Mouse (Mus musculus): ENCODE data around the gene Rnf11. TPM values are rescaled to one million over a fixed set of nuclear protein-coding genes. Genes with fewer than 3 reads are reported as not detected.
A peak's percentile ranks its signal among the peaks of the same experiment; 100 is the strongest.

Gene Rnf11
- total RNA-seq, 2 experiments from 2014 or later, result 104 to 106 TPM

DNA sequence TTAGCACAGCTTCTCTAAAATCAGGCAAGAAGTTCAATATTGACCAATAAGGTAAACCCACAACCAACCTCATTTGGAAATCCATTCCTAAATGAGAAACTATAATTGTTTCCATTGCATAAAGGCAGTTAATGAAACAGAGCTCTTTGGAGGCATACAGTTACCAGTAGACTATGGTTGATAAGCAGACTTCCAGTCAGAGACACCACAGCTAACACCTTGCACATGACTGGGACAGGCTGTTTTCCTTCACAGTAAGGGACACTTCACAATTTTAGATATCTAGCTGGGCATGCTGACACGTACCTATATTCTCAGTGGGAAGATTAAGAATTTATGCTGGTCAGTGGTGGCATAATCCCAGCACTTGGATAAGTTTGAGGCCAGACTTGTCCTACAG lies 38.6 kb downstream of the Rnf11 start:
- intact Hi-C loops (cut with DNase I), result no loop called here
- no peak for DNase-seq (ENCODE audit: low spot score)

DNA sequence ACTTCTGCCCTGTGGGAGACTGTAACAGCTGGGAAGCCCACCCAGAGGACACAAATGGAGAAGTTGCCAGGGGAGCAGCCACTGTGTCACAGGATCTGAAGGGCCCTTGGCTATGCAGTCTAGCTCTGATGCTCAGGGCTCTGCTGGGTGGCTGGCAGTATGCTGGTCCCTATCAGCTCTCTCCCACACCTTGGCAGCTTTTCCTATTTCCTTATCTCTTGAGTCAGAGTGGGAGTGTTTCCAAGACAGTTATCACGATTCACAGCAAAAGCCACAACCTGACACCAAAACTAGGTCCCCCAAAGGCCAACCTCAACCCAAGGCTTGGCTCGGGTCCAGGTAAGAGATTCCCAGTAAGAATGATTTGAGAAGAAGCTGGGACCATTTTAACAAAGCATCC lies 39.1 kb downstream of the Rnf11 start:
- no peak for DNase-seq (ENCODE audit: low spot score)
- intact Hi-C loops (cut with DNase I), result no loop called here

DNA sequence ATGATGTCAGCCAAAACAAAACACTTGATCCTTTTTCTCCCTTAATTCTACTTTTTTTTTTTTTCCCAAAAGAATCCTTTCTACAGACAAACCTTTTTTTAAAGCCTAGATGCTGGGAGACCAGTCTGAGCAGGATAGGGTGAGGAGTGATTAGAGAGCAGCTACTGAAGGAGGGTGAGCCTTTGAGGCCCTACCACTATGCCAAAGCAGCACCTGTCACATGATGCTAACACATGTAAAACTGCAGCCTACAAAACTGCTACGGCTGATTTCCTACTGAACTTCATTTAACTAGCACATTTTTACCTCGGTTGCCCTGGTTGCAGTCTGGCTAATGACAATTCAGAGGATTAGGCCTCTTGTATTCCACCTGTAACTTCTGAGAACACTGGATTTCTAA lies 39.6 kb downstream of the Rnf11 start:
- no peak for DNase-seq (ENCODE audit: low spot score)
- intact Hi-C loops (cut with DNase I), result loop anchor here (5.0 kb wide), 1 partner anchor 282 kb away; no protein-coding TSS in a partner anchor

DNA sequence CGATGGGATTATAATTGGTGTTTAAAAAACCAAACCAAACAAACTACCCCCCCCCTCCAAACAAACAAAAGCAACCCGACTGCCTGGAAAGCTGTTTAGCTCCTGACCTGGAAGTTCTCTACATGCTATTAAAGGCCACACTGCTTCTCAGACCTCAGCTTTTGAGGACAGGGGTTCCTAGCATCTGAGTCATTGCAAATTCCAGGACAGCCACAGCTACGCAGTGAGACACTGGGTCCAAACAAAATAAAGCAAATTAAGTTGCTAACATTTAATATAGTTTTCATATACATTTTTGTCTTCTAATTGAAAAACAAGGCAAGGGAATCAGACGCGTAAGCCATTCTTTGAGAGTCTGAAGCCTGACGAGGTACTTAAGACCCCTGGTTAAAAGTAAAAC lies 40.1 kb downstream of the Rnf11 start:
- no peak for DNase-seq (ENCODE audit: low spot score)
- intact Hi-C loops (cut with DNase I), result loop anchor here (5.0 kb wide), 1 partner anchor 283 kb away; no protein-coding TSS in a partner anchor

DNA sequence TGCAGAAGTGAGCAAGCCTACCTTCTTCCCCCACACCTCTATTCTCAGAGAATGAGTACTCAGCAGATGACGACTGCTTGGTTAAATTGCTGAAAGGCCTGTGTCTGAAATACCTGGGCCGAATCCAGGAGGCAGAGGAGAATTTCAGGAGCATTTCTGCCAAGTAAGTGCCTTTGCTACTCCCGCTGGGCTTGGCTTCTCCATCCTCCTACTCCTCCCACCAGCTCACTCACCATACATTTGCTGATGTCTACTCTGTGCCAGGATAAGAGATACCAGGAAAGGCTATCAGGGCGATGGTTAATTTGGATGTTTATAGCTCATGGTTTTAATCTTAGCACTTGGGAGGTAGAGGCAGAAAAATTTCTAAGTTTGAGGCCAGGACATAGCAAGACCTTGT lies 41.9 kb downstream of the Rnf11 start:
- no peak for DNase-seq (ENCODE audit: low spot score)
- intact Hi-C loops (cut with DNase I), result loop anchor here (2.0 to 5.0 kb wide), 2 partner anchors 36 to 285 kb away; no protein-coding TSS in a partner anchor

GRCm38 (mm10) chr4:109442126-109442525 lies 42.4 kb downstream of the Rnf11 start:
- no peak for DNase-seq (ENCODE audit: low spot score)
- intact Hi-C loops (cut with DNase I), result loop anchor here (2.0 to 5.0 kb wide), 2 partner anchors 37 to 285 kb away; no protein-coding TSS in a partner anchor

DNA sequence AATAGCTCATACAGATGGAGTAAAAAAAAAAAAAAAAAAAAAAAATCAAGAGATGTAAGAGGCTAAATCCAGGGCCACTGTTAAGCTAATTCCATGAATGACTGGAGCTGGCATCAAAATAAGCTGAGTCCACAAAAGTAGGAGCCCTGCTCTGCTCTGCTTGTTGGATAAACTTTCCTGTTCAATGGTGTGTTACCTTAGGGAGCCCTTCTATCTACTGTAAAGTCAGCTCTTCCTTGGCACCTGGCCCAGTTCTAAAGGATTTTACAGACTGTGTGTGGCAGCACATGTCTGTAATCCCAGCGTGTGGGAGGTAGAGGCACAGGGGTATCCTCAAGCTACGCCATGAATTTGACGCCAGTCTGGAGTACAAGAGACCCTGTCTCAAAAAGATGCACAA lies 43.5 kb downstream of the Rnf11 start:
- no peak for DNase-seq (ENCODE audit: low spot score)
- intact Hi-C loops (cut with DNase I), result loop anchor here (5.0 kb wide), 1 partner anchor 286 kb away; no protein-coding TSS in a partner anchor

GRCm38 (mm10) chr4:109440381-109440780 lies 44.1 kb downstream of the Rnf11 start:
- no peak for DNase-seq (ENCODE audit: low spot score)
- intact Hi-C loops (cut with DNase I), result loop anchor here (5.0 kb wide), 1 partner anchor 287 kb away; no protein-coding TSS in a partner anchor

GRCm38 (mm10) chr4:109439825-109440248 lies 44.7 kb downstream of the Rnf11 start:
- intact Hi-C loops (cut with DNase I), result loop anchor here (2.0 to 10.0 kb wide), 3 partner anchors 65 to 287 kb away; no protein-coding TSS in a partner anchor
- no peak for DNase-seq (ENCODE audit: low spot score)

DNA sequence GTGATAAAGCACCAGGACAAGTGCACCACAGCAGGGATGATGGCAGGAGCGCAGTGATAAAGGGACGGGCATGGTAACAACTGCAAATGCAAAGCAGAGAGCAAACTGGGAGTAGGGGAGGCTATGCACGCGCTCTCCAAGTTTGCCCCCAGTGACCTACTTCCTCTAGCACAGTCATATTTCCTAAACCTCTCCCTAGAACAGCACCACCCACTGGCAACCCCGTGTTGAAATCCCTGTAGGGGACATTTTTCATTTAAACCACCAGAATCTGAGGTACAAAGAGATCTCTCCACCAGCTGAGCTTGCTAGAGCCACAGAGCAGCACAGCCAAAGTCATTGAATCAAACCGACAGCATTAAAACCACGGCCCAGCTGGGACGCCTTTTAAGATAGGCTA lies 45.4 kb downstream of the Rnf11 start:
- intact Hi-C loops (cut with DNase I), result loop anchor here (2.0 to 10.0 kb wide), 2 partner anchors 66 to 266 kb away; no protein-coding TSS in a partner anchor
- DNase-seq (ENCODE audit: low spot score), result no peak

DNA sequence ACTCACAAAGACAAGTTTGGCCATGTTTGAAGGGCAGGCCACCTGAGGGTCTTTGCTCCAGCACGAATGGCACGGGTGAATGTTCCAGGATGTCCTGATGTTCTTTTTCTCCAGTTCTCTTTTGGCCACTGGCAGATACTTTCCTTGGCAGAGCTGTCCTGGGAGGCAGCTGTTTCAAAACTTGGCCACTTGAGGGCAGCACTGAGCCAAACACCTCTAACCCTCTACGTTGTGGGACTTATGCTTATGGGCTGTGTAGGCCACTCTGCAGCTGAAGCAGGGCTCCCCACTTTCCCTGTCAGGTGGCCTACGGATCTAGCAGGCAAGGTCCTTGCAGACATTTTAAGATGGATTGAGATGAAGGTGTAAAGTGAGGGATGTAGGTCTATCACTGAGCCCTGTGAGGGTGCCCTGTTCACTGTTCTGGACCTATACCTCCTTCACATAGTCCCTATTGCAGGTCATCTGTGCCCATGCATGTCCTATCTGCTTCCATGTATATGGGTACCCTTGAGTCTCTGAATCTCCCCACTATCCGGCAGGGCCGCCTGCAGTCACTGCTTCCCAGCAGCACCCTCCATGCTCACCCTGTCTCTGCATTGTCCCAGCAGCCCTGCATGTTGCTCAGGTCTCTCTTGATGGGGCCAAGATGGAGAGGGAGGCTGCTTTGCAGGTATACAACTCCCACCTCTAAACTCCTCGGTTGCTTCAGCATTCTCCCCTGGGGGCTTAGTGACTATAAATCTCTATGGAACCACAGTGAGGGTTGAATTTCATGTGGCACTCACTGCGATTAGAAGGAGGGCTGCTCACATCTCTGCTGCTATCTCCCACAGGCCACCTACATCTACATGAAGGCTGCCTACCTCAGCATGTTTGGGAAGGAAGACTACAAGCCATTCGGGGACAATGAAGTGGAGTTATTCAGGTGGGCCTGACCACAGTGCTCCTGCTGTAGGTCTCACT lies 46.3 kb downstream of the Rnf11 start:
- peak; percentile 30 for DNase-seq (ENCODE audit: low spot score)
- intact Hi-C loops (cut with DNase I), result loop anchor here (2.0 to 10.0 kb wide), 2 partner anchors 67 to 267 kb away; no protein-coding TSS in a partner anchor

DNA sequence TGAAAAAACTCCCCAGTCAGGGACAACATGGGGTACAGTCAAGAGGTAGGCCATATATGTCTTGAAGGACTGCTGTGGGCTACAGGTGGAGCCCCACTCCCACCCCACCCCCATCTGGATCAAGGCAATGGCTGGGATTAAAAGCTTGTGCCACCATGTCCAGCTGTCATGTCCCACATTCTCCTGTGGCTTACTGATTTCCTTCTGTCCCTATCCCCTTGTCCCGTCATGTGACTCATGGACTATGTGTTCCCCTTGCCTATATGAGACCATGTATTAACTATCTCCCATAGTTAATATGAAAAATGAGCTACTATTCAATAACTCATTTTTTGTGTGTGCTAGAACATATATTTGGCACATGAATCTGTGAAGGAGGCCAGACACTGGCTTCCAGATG lies 50.3 kb downstream of the Rnf11 start:
- DNase-seq (ENCODE audit: low spot score), result no peak
- intact Hi-C loops (cut with DNase I), result loop anchor here (10.0 kb wide), 1 partner anchor 271 kb away; no protein-coding TSS in a partner anchor

DNA sequence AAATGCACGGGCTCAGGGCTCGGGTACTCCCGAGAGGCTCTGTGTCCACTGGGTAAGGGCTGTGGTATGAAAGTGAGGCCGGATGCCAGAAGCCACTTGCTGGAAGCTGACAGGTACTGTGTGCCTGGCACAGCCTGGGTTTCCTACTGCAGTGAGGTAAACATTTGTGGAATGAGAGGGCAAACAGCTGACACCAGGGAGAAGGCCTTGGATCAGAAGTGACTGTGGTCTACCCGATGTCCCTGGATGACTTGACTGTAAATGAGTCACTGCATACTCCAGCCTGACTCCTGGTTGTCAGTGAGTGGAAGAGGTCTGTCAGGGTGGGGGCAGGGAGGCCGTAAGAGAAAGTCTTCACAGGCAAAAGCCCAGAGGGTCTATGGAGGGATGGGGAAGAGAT lies 50.9 kb downstream of the Rnf11 start:
- intact Hi-C loops (cut with DNase I), result loop anchor here (10.0 kb wide), 1 partner anchor 271 kb away; no protein-coding TSS in a partner anchor
- DNase-seq (ENCODE audit: low spot score), result no peak

- intact Hi-C loops (cut with DNase I), result loop anchor here (10.0 kb wide), 1 partner anchor 272 kb away; no protein-coding TSS in a partner anchor
- DNase-seq (ENCODE audit: low spot score), result no peak
Measured at GRCm38 (mm10) chr4:109432668-109433375, 51.7 kb downstream of the Rnf11 start.

DNA sequence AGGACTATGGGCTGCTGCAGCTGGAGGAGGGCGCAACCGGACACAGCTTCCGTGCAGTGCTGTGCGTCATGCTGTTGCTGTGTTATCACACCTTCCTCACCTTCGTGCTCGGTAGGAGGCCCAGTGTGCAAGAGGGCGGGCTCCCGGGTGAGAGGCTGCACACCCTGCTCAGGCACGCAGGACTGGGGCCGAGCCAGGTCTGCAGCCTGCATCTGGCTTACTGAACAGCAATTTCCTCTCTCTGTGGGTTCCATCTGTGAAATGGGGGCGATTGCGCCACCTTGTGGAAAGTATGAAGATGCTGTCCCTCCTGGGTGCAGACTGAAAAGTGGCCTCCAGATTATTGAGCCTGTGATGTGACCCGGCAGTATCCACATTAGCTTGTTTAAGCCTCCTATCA lies 53.7 kb downstream of the Rnf11 start:
- intact Hi-C loops (cut with DNase I), result loop anchor here (10.0 kb wide), 1 partner anchor 274 kb away; no protein-coding TSS in a partner anchor
- peak; percentile 33 for DNase-seq (ENCODE audit: low spot score)

GRCm38 (mm10) chr4:109430250-109430649 lies 54.3 kb downstream of the Rnf11 start:
- intact Hi-C loops (cut with DNase I), result loop anchor here (10.0 kb wide), 1 partner anchor 275 kb away; no protein-coding TSS in a partner anchor
- DNase-seq (ENCODE audit: low spot score), result no peak

- DNase-seq (ENCODE audit: low spot score), result no peak
- intact Hi-C loops (cut with DNase I), result no loop called here
Measured at GRCm38 (mm10) chr4:109427058-109427457, 57.5 kb downstream of the Rnf11 start.

DNA sequence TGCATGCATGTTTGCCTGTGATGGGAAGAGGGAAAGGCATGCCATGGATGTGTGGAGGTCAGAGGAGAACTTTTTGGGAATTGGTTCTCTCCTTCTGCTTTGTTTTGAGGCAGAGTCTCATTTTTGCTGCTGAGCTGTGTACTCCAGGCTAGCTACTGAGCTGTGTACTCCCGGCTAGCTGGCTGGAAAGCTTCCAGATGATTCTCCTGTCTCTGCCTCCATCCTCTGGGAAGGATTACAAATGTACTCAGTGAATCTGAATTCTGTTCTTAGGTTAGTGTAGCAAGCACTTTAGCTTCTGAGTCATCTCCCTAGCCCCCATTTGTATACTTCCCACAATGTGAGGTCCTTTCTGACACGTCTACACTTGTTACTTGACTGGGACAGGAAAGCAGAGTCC lies 61.1 kb downstream of the Rnf11 start:
- DNase-seq (ENCODE audit: low spot score), result no peak
- intact Hi-C loops (cut with DNase I), result no loop called here

- intact Hi-C loops (cut with DNase I), result no loop called here
Measured at GRCm38 (mm10) chr4:109422436-109422835, 62.1 kb downstream of the Rnf11 start.

GRCm38 (mm10) chr4:109421608-109422007 lies 62.9 kb downstream of the Rnf11 start:
- no peak for DNase-seq (ENCODE audit: low spot score)
- intact Hi-C loops (cut with DNase I), result no loop called here

More at GRCm38 (mm10) chr4:109422436-109422835, 62.1 kb downstream of the Rnf11 start:
- no peak for DNase-seq (ENCODE audit: low spot score)

All from heart, postnatal 25 days (tissue).